Mouse (Mus musculus) myocyte (in vitro differentiated cells): ENCODE data around the gene Prr23a1. TPM values are rescaled to one million over a fixed set of nuclear protein-coding genes. Genes with fewer than 3 reads are reported as not detected.

ENCODE experiments used
- H3K27me3 ChIP-seq: one replicate; pipeline ENCODE4 v1.6.1; 2011; ENCODE audit not compliant: control insufficient read depth, insufficient read depth, insufficient read length
- H3K36me3 ChIP-seq: one replicate; pipeline ENCODE4 v1.6.1; 2011; ENCODE audit not compliant: control insufficient read depth, insufficient read depth
- H3K4me2 ChIP-seq: one replicate; pipeline ENCODE4 v1.6.1; 2011; ENCODE audit warnings: low read depth, control low read depth
- H3K4me3 ChIP-seq: one replicate; pipeline ENCODE4 v1.5.1; 2011; ENCODE audit warnings: mild to moderate bottlenecking, control low read depth, moderate library complexity
- H3K79me2 ChIP-seq: one replicate; pipeline ENCODE4 v1.6.1; 2011; ENCODE audit not compliant: control insufficient read depth, insufficient read depth
- H3ac ChIP-seq: one replicate; pipeline ENCODE4 v1.6.1; 2011; ENCODE audit not compliant: control insufficient read depth, insufficient read length
- CEBPB ChIP-seq: IDR thresholded peaks from 2 replicates; pipeline ENCODE4 v1.6.1; 2011; ENCODE audit warnings: mild to moderate bottlenecking, moderate library complexity; ENCODE audit not compliant: poor library complexity, insufficient read depth, severe bottlenecking
- E2F4 ChIP-seq: IDR thresholded peaks from one replicate; pipeline ENCODE4 v1.6.1; 2011; ENCODE audit warnings: mild to moderate bottlenecking, control low read depth, moderate library complexity; ENCODE audit not compliant: insufficient read depth
- MAX ChIP-seq: IDR thresholded peaks from one replicate; pipeline ENCODE4 v1.6.1; 2011; ENCODE audit warnings: low read depth, mild to moderate bottlenecking, control low read depth
- MYOG ChIP-seq, 3 experiments: IDR thresholded peaks; one replicate each; pipeline ENCODE4 v1.6.1; 2011; ENCODE audit warnings: control low read depth in 2 of 3, low read depth in 2 of 3, mild to moderate bottlenecking in 2 of 3; ENCODE audit not compliant: insufficient read length in 2 of 3, control insufficient read depth in 1 of 3, insufficient read depth in 1 of 3
- POLR2A ChIP-seq: IDR thresholded peaks from one replicate; pipeline ENCODE4 v1.6.1; 2011; ENCODE audit warnings: low read depth, mild to moderate bottlenecking, control low read depth, moderate library complexity; ENCODE audit not compliant: insufficient read length
- POLR2AphosphoS2 ChIP-seq: IDR thresholded peaks from one replicate; pipeline ENCODE4 v1.6.1; 2011; ENCODE audit warnings: low read depth, control low read depth; ENCODE audit not compliant: insufficient read length
- REST ChIP-seq: IDR thresholded peaks from one replicate; pipeline ENCODE4 v1.6.1; 2011; ENCODE audit warnings: mild to moderate bottlenecking, control low read depth, moderate library complexity; ENCODE audit not compliant: insufficient read depth, insufficient read length
- SRF ChIP-seq: IDR thresholded peaks from one replicate; pipeline ENCODE4 v1.6.1; 2011; ENCODE audit warnings: low read depth; ENCODE audit not compliant: control insufficient read depth, insufficient read length
- TCF12 ChIP-seq: IDR thresholded peaks from one replicate; pipeline ENCODE4 v1.6.1; 2011; ENCODE audit warnings: mild to moderate bottlenecking, control low read depth; ENCODE audit not compliant: poor library complexity, insufficient read depth, severe bottlenecking
- TCF3 ChIP-seq: IDR thresholded peaks from one replicate; pipeline ENCODE4 v1.6.1; 2011; ENCODE audit warnings: low read depth, control low read depth; ENCODE audit not compliant: insufficient read length
- USF1 ChIP-seq: IDR thresholded peaks from one replicate; pipeline ENCODE4 v1.6.1; 2011; ENCODE audit warnings: low read depth, mild to moderate bottlenecking, control low read depth, moderate library complexity
- polyA plus RNA-seq: library from polyadenylated mRNA; unstranded; fragments of >200 nt; fragmentation: generic; extraction: Trizol; gene quantifications from one replicate; pipeline ENCODE4 v1.2.1, GENCODE M21; 2012; ENCODE audit warnings: missing spikeins

Gene Prr23a1
- polyA plus RNA-seq, 1 experiment = not detected

DNA sequence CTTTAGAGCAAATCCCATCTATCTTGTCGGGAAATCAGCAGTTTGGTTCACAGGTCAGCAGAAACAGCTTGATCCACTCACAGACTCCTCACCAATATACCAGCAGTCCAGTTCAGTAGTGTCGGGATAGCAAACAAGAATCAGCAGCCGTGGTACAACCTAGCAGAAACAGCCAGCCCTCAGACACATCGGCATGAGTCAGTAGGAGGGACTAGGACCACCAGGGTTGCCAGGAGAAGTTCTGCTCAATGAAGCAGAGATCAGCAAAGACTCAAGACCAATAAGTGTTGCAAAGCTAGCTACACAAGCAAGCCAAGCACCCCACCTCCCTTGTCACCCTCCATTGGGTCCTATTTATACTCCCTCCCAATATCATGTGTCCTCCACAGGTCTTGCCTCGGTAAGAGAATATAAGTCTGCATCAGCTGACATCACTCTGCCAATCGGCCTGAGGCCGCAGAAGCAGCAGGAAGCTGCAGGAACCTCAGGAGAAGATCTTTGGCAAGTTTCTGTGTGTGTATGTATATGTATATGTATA is 4.7 kb upstream of the Prr23a1 start:
- Histone ChIP-seq H3K4me3 (no peak overlapping the region), H3K27me3 (no peaks in the 10 kb centered on the region), H3K79me2 (no peaks in the 10 kb centered on the region), H3ac (no peak overlapping the region), H3K36me3 (no peaks in the 10 kb centered on the region), H3K4me2 (no peak overlapping the region)
- no peak for TF ChIP-seq MYOG (IDR thresholded peaks at IDR 0.05; ENCODE audit: control insufficient read depth in 1 of 3, insufficient read depth in 1 of 3, insufficient read length in 2 of 3, low read depth in 2 of 3)
- TF ChIP-seq TCF12 = no peak
- TF ChIP-seq CEBPB = no peak
- TF ChIP-seq E2F4 = no peak
- TF ChIP-seq POLR2A = no peak
- TF ChIP-seq MAX = no peak
- no peak for TF ChIP-seq TCF3
- TF ChIP-seq SRF = no peak
- no peak for TF ChIP-seq REST
- TF ChIP-seq POLR2AphosphoS2 = no peak

DNA sequence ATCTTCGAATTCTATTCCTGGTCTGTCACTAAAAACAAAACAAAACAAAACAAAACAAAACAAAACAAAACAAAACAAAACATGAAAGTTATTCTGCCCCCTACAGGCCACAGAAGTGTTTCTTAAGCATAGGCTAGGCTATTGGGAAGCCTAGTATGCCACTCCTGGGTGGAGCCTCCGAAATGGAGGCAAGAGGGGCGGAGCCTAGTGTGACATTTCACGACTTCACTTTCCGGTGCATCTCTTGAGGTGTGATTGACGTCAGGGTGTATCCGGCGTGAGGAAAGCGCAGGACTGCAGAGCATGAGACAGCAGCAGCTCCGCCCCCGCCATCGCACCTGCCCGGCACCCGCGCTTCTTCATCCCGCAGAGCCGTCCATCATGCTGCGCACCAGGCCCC is 13.9 kb downstream of the Prr23a1 start, which contains the start of gene Prr23a2:
Gene Prr23a2 (plus strand): TSS at position 285 of the 400 bp plus-strand sequence.
- H3ac ChIP-seq = no peak within 1 kb of the TSS
- H3K79me2 ChIP-seq = no peaks in the 10 kb centered on the region
- TF ChIP-seq TCF3 (no peak), POLR2A (no peak), MAX (no peak), POLR2AphosphoS2 (no peak), SRF (no peak), REST (no peak)
- no peak within 1 kb of the TSS for H3K4me2 ChIP-seq
- H3K36me3 ChIP-seq = no peaks in the 10 kb centered on the region
- no peaks in the 10 kb centered on the region for H3K27me3 ChIP-seq
- no peak within 1 kb of the TSS for H3K4me3 ChIP-seq

DNA sequence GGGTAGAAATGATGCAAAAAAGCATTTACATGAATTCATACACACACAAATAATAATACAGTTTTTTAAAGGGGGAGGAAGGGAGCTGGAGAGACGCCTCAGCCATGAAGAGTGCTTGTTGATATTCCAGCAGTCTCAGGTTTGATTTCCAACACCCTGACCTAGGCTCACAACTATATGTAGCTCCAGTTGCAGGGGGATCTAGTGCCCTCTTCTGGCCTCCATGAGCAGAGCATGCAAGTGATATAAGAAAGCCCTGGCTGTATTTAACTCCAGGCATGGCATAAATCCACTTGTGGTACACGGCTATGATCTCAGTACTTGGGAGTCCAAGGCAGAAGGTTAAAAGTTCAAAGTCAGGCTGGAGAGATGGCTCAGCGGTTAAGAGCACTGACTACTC is 21.2 kb downstream of the Prr23a1 start:
- TF ChIP-seq MYOG (IDR thresholded peaks at IDR 0.05; ENCODE audit: control insufficient read depth in 1 of 3, insufficient read depth in 1 of 3, insufficient read length in 2 of 3, low read depth in 2 of 3) = no peak
- TF ChIP-seq E2F4 = no peak
- Histone ChIP-seq H3K4me2 (no peak overlapping the region), H3ac (no peak overlapping the region), H3K36me3 (no peaks in the 10 kb centered on the region), H3K27me3 (no peaks in the 10 kb centered on the region), H3K4me3 (no peak overlapping the region), H3K79me2 (no peaks in the 10 kb centered on the region)

DNA sequence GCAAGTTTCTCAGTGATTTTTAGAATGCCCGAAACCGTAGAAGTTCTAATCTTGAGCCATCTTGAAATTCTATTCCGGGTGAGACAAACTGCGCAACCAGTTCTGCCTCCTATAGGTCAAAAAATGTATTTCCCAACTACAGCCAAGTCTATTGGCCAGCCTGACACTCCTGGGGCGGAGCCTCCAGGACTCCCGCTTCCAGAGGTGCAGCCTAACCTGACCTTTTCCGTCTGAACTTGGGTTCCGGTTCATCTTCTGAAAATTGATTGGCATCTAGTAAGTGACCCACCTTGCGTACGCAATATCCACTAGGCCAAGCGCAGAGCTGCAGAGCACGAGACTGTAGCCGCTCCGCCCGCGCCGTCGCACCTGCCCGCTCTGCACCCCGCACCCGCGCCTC is 22.3 kb downstream of the Prr23a1 start, which contains the start of gene Prr23a3:
Gene Prr23a3 (plus strand): TSS at position 197 of the 400 bp plus-strand sequence.
- H3K4me2 ChIP-seq = no peak within 1 kb of the TSS
- no peaks in the 10 kb centered on the region for H3K27me3 ChIP-seq
- no peaks in the 10 kb centered on the region for H3K36me3 ChIP-seq
- no peaks in the 10 kb centered on the region for H3K79me2 ChIP-seq
- TF ChIP-seq E2F4 = no peak
- TF ChIP-seq POLR2A = no peak
- no peak for TF ChIP-seq USF1
- no peak for TF ChIP-seq MAX
- no peak for TF ChIP-seq MYOG (IDR thresholded peaks at IDR 0.05; ENCODE audit: control insufficient read depth in 1 of 3, insufficient read depth in 1 of 3, insufficient read length in 2 of 3, low read depth in 2 of 3)
- no peak for TF ChIP-seq REST
- no peak within 1 kb of the TSS for H3K4me3 ChIP-seq
- H3ac ChIP-seq = no peak within 1 kb of the TSS

Other genes with a start within 250 kb of the Prr23a1 start
- gene Mrps22, start 240.8 kb upstream of the Prr23a1 start, polyA plus RNA-seq = 33.5 TPM
- not detected for gene Prr23a2, start 14.0 kb downstream of the Prr23a1 start, polyA plus RNA-seq
- gene Prr23a3, start 22.3 kb downstream of the Prr23a1 start, polyA plus RNA-seq = not detected
- not detected for gene 7420426K07Rik, start 60.6 kb downstream of the Prr23a1 start, polyA plus RNA-seq
- 0.01 TPM for gene Foxl2, start 112.8 kb downstream of the Prr23a1 start, polyA plus RNA-seq
- gene Faim, start 143.9 kb downstream of the Prr23a1 start, polyA plus RNA-seq = 17.3 TPM
- not detected for gene Gm1123, start 193.2 kb downstream of the Prr23a1 start, polyA plus RNA-seq